Mouse (Mus musculus): ENCODE results near the gene Zdhhc22.

- no peak for TF ChIP-seq POLR2A (IDR thresholded peaks at IDR 0.05; ENCODE audit: borderline replicate concordance, insufficient read depth, low read length)
- TF ChIP-seq CTCF (IDR thresholded peaks at IDR 0.05; ENCODE audit: borderline replicate concordance, insufficient read depth, low read depth, low read length), result no peak
These were observed 21.0 kb downstream of the Zdhhc22 start for GRCm38 (mm10) chr12:86969220-86969601.

Data from cerebellum, adult 2 months (tissue).